Mouse (Mus musculus): Measurements from ENCODE around the gene Slc40a1. TPM values are rescaled to one million over a fixed set of nuclear protein-coding genes. Genes with fewer than 3 reads are reported as not detected.

Gene Slc40a1
- polyA plus RNA-seq, 1 experiment from 2014 or later = 16.4 TPM

GRCm38 (mm10) chr1:45865316-45865715, 61.0 kb downstream of the Slc40a1 start:
- Histone ChIP-seq H3K4me1 (ENCODE audit: control insufficient read depth, insufficient read depth, low read length) (peaks cover 14% of the 10 kb centered on the region; the same call in 1 of the 2 replicates), H3K9me3 (replicated peaks; ENCODE audit: control insufficient read depth, low read length) (0 out of 2 replicates have a peak, but pooled peaks cover 3% of the 10 kb centered on the region), H3K27ac (ENCODE audit: low read depth, low read length) (no peak overlapping the region), H3K9ac (ENCODE audit: low read depth, low read length) (no peak overlapping the region), H3K27me3 (ENCODE audit: control insufficient read depth, insufficient read depth, low read length) (no peaks in the 10 kb centered on the region), H3K36me3 (ENCODE audit: control insufficient read depth, insufficient read depth, low read length) (no peaks in the 10 kb centered on the region), H3K4me3 (ENCODE audit: low read depth, low read length) (no peak overlapping the region), H3K4me2 (no peak overlapping the region)
- no peak for ATAC-seq (replicated peaks; ENCODE audit: insufficient number of reproducible peaks, low FRiP score, low TSS enrichment)
- 28% methylated on average over 1 of the region's 1 CpGs for WGBS (ENCODE audit: insufficient replicate concordance)

- H3K4me1 ChIP-seq (ENCODE audit: control insufficient read depth, insufficient read depth, low read length) = peaks cover 14% of the 10 kb centered on the region; the same call in 1 of the 2 replicates
- H3K36me3 ChIP-seq (ENCODE audit: control insufficient read depth, insufficient read depth, low read length) = no peaks in the 10 kb centered on the region
- no peak overlapping the region for H3K4me3 ChIP-seq (ENCODE audit: low read depth, low read length)
- no peak overlapping the region for H3K27ac ChIP-seq (ENCODE audit: low read depth, low read length)
- 0 out of 2 replicates have a peak, but pooled peaks cover 3% of the 10 kb centered on the region for H3K9me3 ChIP-seq (replicated peaks; ENCODE audit: control insufficient read depth, low read length)
- no peak for ATAC-seq (replicated peaks; ENCODE audit: insufficient number of reproducible peaks, low FRiP score, low TSS enrichment)
- H3K4me2 ChIP-seq = no peak overlapping the region
- WGBS (ENCODE audit: insufficient replicate concordance) = 48% methylated on average over 4 of the region's 4 CpGs
- no peaks in the 10 kb centered on the region for H3K27me3 ChIP-seq (ENCODE audit: control insufficient read depth, insufficient read depth, low read length)
- no peak overlapping the region for H3K9ac ChIP-seq (ENCODE audit: low read depth, low read length)
Measured at GRCm38 (mm10) chr1:45864564-45865014, 61.7 kb downstream of the Slc40a1 start.

- peaks cover 11% of the 10 kb centered on the region; the same call in 1 of the 2 replicates for H3K4me1 ChIP-seq (ENCODE audit: control insufficient read depth, insufficient read depth, low read length)
- no peak for ATAC-seq (replicated peaks; ENCODE audit: insufficient number of reproducible peaks, low FRiP score, low TSS enrichment)
- no peak overlapping the region for H3K4me2 ChIP-seq
- H3K27ac ChIP-seq (ENCODE audit: low read depth, low read length) = no peak overlapping the region
- no peak overlapping the region for H3K9ac ChIP-seq (ENCODE audit: low read depth, low read length)
- H3K36me3 ChIP-seq (ENCODE audit: control insufficient read depth, insufficient read depth, low read length) = no peaks in the 10 kb centered on the region
- WGBS (ENCODE audit: insufficient replicate concordance) = 91% methylated on average over 3 of the region's 3 CpGs
- H3K4me3 ChIP-seq (ENCODE audit: low read depth, low read length) = no peak overlapping the region
- H3K9me3 ChIP-seq (replicated peaks; ENCODE audit: control insufficient read depth, low read length) = 0 out of 2 replicates have a peak, but pooled peaks cover 3% of the 10 kb centered on the region
- H3K27me3 ChIP-seq (ENCODE audit: control insufficient read depth, insufficient read depth, low read length) = no peaks in the 10 kb centered on the region
Measured at GRCm38 (mm10) chr1:45863641-45864040, 62.7 kb downstream of the Slc40a1 start.

GRCm38 (mm10) chr1:45861162-45861561, 65.2 kb downstream of the Slc40a1 start:
- Histone ChIP-seq H3K9me3 (replicated peaks; ENCODE audit: control insufficient read depth, low read length) (0 out of 2 replicates have a peak, but pooled peaks cover 3% of the 10 kb centered on the region), H3K4me3 (ENCODE audit: low read depth, low read length) (no peak overlapping the region), H3K9ac (ENCODE audit: low read depth, low read length) (no peak overlapping the region), H3K27me3 (ENCODE audit: control insufficient read depth, insufficient read depth, low read length) (no peaks in the 10 kb centered on the region), H3K27ac (ENCODE audit: low read depth, low read length) (no peak overlapping the region), H3K4me2 (no peak overlapping the region), H3K36me3 (ENCODE audit: control insufficient read depth, insufficient read depth, low read length) (no peaks in the 10 kb centered on the region), H3K4me1 (ENCODE audit: control insufficient read depth, insufficient read depth, low read length) (peaks cover 4% of the 10 kb centered on the region; the same call in 1 of the 2 replicates)
- ATAC-seq (replicated peaks; ENCODE audit: insufficient number of reproducible peaks, low FRiP score, low TSS enrichment) = no peak

GRCm38 (mm10) chr1:45860349-45860748, 66.0 kb downstream of the Slc40a1 start:
- peaks cover 4% of the 10 kb centered on the region; the same call in 1 of the 2 replicates for H3K4me1 ChIP-seq (ENCODE audit: control insufficient read depth, insufficient read depth, low read length)
- 0 out of 2 replicates have a peak, but pooled peaks cover 3% of the 10 kb centered on the region for H3K9me3 ChIP-seq (replicated peaks; ENCODE audit: control insufficient read depth, low read length)
- no peak for ATAC-seq (replicated peaks; ENCODE audit: insufficient number of reproducible peaks, low FRiP score, low TSS enrichment)
- H3K27ac ChIP-seq (ENCODE audit: low read depth, low read length) = no peak overlapping the region
- no peak overlapping the region for H3K4me3 ChIP-seq (ENCODE audit: low read depth, low read length)
- no peaks in the 10 kb centered on the region for H3K27me3 ChIP-seq (ENCODE audit: control insufficient read depth, insufficient read depth, low read length)
- H3K4me2 ChIP-seq = no peak overlapping the region
- 40% methylated on average over 5 of the region's 5 CpGs for WGBS (ENCODE audit: insufficient replicate concordance)
- H3K9ac ChIP-seq (ENCODE audit: low read depth, low read length) = no peak overlapping the region
- no peaks in the 10 kb centered on the region for H3K36me3 ChIP-seq (ENCODE audit: control insufficient read depth, insufficient read depth, low read length)

Other genes with a start within 250 kb of the Slc40a1 start
- 49.3 and 56.5 TPM in 2 replicates for gene Wdr75, start 131.4 kb downstream of the Slc40a1 start, polyA plus RNA-seq (2014; fragmentation: Nextera tagmentation; extraction: Ambion mirVana)
- gene Gm5269, start 36.2 kb downstream of the Slc40a1 start, polyA plus RNA-seq (2014; fragmentation: Nextera tagmentation; extraction: Ambion mirVana) = not detected in 2 replicates
- gene Dnah7b, start 139.8 kb upstream of the Slc40a1 start, polyA plus RNA-seq (2014; fragmentation: Nextera tagmentation; extraction: Ambion mirVana) = 3.0 and 3.8 TPM in 2 replicates

All from heart, embryonic 11.5 days (tissue).